Mouse (Mus musculus): ENCODE measurements at regions not wholly inside any gene's neighbourhood (a gene's known extent, or its start where the extent isn't known, plus 50 kb on each side); places are given as distances from the start of the nearest gene placed in this dataset.

DNA sequence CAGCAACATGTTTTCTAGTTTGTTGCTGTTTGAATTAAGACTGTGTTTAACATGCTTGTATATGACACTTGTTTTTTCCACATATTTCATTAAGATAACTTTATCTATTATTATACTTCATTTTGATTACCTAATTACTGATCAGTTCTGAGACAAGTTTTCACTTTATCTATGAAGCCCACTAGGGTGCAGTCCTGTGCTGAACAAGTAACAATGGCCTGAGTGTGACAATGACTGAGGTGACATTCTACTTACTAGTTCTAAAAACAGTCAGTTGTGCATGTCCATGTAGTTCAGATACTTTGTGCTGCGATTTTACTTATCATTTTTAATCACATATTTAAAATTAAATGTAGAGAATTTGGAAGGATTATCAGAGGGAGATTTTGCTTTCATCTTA, 1795.2 kb upstream of the Gm37988 start:
- no peak for DNase-seq

DNA sequence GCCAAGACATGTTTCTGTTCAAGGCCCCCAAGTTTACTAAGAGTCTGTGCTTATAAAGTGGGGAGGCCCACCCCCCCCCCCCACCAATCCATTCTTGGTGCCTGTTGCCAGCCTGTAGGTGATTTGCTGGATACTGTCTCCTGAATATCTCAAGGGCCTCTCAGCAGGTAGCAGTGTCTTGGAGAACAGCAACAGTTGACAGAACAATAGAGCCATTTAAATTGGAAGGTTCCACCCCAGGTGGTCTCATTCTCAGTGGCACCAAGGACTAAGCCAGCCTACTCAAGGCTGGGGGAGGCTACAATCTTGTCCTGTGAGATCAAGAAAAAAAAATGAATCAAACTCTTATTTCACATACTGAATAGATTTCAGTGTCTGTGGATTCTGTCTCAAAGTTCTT, 1744.9 kb upstream of the Gm37988 start:
- no peak for DNase-seq

DNA sequence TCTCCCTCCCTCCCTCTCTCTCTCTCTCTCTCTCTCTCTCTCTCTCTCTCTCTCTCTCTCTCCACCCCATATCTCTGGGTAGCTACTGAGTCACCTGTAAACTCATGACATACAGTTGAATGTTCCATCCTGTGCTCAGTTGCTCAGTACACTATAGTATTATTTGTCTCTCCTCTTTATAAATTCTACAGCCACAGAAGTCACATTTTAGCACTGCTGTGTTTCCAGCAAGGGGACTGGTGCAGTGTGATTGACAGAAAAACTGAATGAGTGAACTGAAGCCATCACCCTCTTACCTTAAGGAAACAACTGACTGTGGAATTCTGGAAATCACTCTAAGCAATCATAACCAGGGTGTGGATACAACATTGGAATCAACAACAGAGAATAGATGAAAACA, 1713.3 kb upstream of the Gm37988 start:
- DNase-seq = no peak

DNA sequence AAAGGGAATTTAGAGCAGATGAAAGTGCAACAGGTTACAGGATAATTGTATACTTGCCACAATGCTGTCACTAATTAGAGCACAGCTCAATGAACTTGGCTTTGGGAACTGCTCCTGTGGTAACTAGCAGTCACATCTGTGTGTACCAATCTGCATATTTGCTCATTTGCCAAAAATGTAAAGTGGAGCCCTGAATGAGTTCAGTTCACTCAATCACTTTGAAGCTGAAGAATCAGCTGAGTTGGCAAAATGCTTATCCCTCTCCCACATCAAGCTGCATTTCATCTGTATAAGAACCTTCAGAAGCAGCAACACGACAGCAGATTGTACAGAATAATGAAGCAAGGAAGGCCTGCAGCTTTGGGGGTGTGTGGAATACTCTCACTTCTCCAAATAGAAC, 1712.8 kb upstream of the Gm37988 start:
- DNase-seq = no peak

DNA sequence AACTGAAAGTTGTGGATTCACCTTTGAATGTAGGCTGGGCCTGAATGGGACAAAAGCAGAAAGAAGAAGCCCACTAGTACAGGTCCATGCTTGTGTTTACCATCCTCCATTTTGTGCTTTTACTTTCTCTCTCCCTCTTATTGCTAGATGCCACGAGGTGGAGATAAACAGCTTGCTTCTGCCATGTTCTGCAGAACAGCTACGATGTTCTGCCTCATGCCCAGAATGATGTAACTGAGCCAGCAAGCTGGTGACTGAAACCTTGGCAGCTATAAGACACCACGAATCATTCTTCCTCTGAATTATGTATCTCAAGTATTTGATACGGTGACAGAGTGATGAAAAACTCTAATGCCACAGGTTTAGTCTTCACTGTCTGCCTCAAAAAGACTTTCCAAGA, 1694.1 kb upstream of the Gm37988 start:
- DNase-seq = no peak

DNA sequence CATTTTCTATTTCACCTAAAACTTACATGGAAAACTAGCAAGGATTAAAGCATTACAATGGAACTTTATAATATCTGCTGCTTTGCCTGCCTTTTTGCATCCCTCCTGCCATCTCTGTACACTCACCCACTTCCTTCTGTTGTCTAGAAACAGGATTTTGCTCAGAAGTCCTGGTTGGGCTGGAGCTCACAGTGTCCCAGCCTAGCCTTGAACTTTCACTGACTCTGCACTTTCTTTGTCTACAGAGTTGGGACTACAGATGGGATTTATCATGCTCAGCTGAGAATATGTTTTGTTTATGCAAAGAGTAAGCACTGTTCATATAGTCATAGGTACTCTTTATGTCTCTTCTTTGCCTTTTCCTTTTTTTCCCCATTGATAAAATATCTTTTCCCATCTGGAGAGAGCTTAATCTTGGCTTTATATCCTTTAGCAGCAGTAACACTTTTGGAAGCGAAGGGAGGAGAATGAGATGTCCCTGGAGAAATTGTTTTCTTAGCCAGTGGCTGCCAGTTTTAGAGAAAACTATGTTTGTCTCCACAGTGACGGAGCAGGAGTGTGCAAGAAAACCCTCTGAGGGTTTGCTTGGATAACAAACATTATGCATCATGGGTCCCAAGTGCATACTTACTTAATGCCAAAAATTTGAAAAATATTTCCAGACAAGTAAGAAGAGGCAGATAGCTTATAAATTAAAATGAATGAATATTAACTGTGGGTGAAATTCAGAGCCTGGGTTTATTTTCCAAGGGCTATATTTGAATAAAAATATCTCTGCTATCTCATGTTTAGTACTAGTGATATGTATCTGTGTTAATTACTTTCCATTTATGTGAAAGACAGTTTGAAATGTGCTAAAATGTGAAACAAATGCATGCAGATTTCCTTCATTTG, 1687.9 kb upstream of the Gm37988 start:
- DNase-seq = no peak

DNA sequence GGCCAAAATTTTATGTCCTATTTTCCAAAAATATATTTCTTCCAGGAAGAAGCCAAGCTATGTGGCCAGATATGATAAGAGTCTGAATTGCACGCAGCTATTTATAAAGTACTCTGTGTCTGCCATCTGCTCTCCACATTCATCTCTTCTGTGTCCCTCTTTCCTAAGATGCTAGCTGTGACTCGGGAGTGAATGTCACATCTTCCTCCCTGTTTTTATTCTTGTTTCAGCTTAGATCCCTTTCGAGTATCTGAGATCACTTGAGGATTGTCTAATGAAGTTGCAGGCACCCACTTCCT, 1687.4 kb upstream of the Gm37988 start:
- DNase-seq = no peak

DNA sequence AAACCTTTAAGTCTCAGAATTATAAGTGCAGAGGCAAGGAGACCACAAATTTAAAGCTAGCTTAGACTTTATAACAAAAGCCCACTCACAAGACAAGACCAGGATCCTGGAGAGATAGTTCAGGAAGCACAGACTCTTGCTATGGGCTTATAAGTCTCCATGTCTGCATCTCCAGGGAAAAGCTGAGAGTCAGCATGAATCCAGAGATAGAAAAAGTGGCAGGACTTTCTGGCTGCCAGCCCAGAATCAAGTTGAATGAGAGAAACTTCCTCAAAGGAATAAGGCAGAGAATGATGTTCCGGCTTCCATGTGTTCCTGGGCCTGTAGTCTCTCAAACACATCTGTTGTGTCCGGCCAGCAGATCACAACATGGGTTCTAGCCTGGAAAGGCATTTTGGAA, 1686.4 kb upstream of the Gm37988 start:
- DNase-seq = peak; percentile 7 to 12

DNA sequence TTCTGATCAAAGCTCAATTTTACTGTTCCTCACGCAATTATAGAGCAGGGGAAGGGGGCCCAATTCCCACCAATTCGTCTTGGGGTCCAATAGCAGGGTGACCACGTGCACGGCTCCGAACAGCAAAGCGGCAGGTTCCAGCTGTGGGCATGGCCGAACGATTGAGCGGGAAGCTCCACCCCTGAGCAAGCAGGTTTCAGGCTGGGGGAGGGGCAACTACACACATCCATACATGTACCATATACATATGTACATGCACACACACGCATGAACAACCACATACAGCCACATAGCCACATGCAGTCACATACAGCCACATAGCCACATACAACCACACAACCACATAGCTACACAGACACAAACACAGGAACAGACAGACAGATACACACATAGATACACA, 1685.9 kb upstream of the Gm37988 start:
- no peak for DNase-seq

Measured in adrenal gland, postnatal 36 days (tissue).